Mouse (Mus musculus) brain, embryonic 14.5 days (tissue): ENCODE data around the gene Fgf5.

Experiments
- CTCF ChIP-seq: fragments of 200-500 bp; IDR thresholded peaks from 2 replicates; pipeline ENCODE4 v1.5.1; 2012; ENCODE audit warnings: inconsistent platforms, mild to moderate bottlenecking, moderate library complexity, borderline replicate concordance; ENCODE audit not compliant: insufficient read depth, insufficient read length; ENCODE audit errors: extremely low read depth
- POLR2A ChIP-seq: fragments of 200-500 bp; IDR thresholded peaks from 2 replicates; pipeline ENCODE4 v1.6.1; 2012; ENCODE audit warnings: mild to moderate bottlenecking, inconsistent platforms, borderline replicate concordance; ENCODE audit not compliant: poor library complexity, insufficient read depth, insufficient read length, severe bottlenecking; ENCODE audit errors: extremely low read depth

- TF ChIP-seq CTCF: no peak
- TF ChIP-seq POLR2A: no peak
Measured at GRCm38 (mm10) chr5:98306528-98306927, 52.5 kb downstream of the Fgf5 start.
